Mouse (Mus musculus) E14TG2a.4 (cell line): ENCODE measurements around the gene Mrgpra4.

ENCODE experiments used
- H3K27me3 ChIP-seq: 2 replicates; pipeline ENCODE4 v1.6.1; 2014; ENCODE audit warnings: low read length, control low read depth; ENCODE audit not compliant: insufficient read depth
- H3K36me3 ChIP-seq: 2 replicates; pipeline ENCODE4 v1.6.1; 2014; ENCODE audit warnings: low read length, control low read depth; ENCODE audit not compliant: insufficient read depth
- H3K4me1 ChIP-seq: replicated peaks from 2 replicates; pipeline ENCODE4 v1.6.1; 2014; ENCODE audit warnings: low read depth, low read length, control low read depth
- H3K4me3 ChIP-seq: replicated peaks from 2 replicates; pipeline ENCODE4 v1.5.1; 2014; ENCODE audit warnings: mild to moderate bottlenecking, low read length
- H3K9me3 ChIP-seq: 2 replicates; pipeline ENCODE4 v1.6.1; 2014; ENCODE audit warnings: low read length, control low read depth
- CTCF ChIP-seq: conservative IDR thresholded peaks from 2 replicates; pipeline ENCODE4 v1.5.1; 2014; ENCODE audit warnings: low read length
- NANOG ChIP-seq: IDR thresholded peaks from 2 replicates; pipeline ENCODE4 v1.6.1; 2014; ENCODE audit warnings: borderline replicate concordance, low read length, mixed read lengths
- POU5F1 ChIP-seq: IDR thresholded peaks from 2 replicates; pipeline ENCODE4 v1.6.1; 2014; ENCODE audit warnings: low read length, borderline replicate concordance

Gene Mrgpra4

GRCm38 (mm10) chr7:47981995-47982394 is at the start of gene Mrgpra4:
Gene Mrgpra4 (minus strand): TSS chr7:47982095.
- H3K9me3 ChIP-seq = no peaks in the 10 kb centered on the region
- TF ChIP-seq NANOG = no peak
- TF ChIP-seq POU5F1 = no peak
- TF ChIP-seq CTCF = no peak
- H3K36me3 ChIP-seq = no peaks in the 10 kb centered on the region
- H3K27me3 ChIP-seq = no peaks in the 10 kb centered on the region
- no peaks in the 10 kb centered on the region for H3K4me1 ChIP-seq
- no peak within 1 kb of the TSS for H3K4me3 ChIP-seq

DNA sequence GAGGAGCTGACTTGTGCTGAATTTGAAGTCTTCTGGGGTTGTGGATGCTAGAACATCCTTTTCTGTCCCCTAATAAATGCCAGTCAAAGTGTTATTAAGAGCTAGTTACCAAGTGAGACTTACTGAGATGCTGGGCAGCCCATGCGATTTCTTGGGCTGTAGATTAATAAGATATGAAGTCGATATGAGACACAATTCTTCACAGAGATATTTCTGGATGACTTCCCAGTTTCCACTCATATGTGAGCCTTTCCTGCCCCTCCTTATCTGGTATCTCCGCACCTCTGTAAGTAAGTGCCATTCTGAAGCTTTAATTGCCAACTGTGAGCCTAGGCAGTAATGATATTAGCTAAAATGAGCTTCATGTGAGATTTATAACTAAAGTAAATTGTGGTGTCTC is 45.6 kb upstream of the Mrgpra4 start, which contains the start of gene Mrgprx1:
TSS of gene Mrgprx1 (minus strand) at position 101 of the 400 bp plus-strand sequence.
- no peaks in the 10 kb centered on the region for H3K36me3 ChIP-seq
- no peaks in the 10 kb centered on the region for H3K27me3 ChIP-seq
- TF ChIP-seq CTCF (no peak), POU5F1 (no peak), NANOG (no peak)
- H3K4me1 ChIP-seq = no peaks in the 10 kb centered on the region
- no peak within 1 kb of the TSS for H3K4me3 ChIP-seq
- H3K9me3 ChIP-seq = no peaks in the 10 kb centered on the region

DNA sequence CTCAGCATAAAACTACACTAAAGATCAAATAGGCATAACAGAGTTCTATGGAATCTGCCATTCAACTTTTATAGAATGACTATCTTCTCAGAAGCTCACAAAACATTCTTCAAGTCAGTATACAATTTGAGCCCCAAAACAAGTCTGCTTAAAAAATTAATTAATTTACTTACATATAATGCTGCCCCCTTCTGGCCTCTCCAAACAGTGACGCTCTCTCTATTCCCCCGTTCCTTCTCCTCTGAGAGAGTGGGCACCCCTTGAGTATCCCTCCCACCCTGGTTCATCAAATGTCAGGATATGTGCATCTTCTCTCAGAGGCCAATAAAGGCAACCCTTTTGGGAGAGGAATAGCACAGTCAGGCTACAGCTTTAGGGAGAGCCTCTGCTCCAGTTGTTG is 36.0 kb upstream of the Mrgpra4 start:
- H3K9me3 ChIP-seq = no peaks in the 10 kb centered on the region
- TF ChIP-seq CTCF = no peak
- no peak for TF ChIP-seq NANOG
- no peak for TF ChIP-seq POU5F1
- H3K36me3 ChIP-seq = no peaks in the 10 kb centered on the region
- H3K4me1 ChIP-seq = no peaks in the 10 kb centered on the region
- no peak overlapping the region for H3K4me3 ChIP-seq
- H3K27me3 ChIP-seq = no peaks in the 10 kb centered on the region

DNA sequence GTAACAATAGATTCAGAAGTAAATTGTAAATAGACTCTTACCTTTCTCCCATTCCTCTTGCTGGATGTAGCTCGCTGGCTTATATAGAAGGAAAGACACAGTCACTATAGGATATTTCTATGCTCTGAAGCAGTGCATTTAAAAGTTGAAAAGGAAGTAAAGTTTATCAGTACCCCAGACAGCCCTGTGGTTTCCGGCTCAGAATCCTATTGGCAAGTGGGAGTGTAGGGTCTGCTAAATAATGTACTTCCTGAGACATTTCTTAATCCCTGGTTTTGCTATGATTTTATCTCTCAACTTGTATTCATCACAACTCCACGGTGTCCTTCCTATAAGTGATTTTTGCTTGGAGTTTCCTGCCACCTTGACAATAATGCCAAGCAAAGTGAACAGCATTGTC is 13.8 kb upstream of the Mrgpra4 start:
- Histone ChIP-seq H3K27me3 (no peaks in the 10 kb centered on the region), H3K9me3 (no peaks in the 10 kb centered on the region), H3K36me3 (no peaks in the 10 kb centered on the region), H3K4me1 (no peaks in the 10 kb centered on the region), H3K4me3 (no peak overlapping the region)
- no peak for TF ChIP-seq NANOG
- no peak for TF ChIP-seq CTCF
- no peak for TF ChIP-seq POU5F1

DNA sequence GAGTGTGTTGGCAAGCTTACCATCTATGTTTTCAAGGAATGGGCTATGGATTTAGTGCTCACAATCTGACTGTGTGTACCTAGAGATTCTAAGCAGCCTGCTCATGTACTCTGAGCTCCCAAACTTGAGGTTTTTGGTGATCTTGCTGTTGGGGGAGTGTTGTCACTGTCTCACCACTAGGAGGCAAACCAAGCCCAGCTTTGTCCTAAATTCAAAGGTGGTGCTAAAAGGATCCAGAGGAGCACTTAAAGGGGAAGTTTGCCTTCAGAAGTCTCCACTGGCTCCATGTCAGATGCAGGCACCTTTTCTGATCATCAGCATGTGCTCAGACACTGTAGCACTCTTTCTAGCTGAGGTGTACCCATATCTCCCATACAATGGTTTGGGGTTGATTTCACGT is 4.9 kb upstream of the Mrgpra4 start:
- H3K36me3 ChIP-seq = no peaks in the 10 kb centered on the region
- no peaks in the 10 kb centered on the region for H3K9me3 ChIP-seq
- H3K27me3 ChIP-seq = no peaks in the 10 kb centered on the region
- no peaks in the 10 kb centered on the region for H3K4me1 ChIP-seq
- TF ChIP-seq CTCF (peak; percentile 26; the same call in 1 of the 2 replicates), NANOG (no peak), POU5F1 (no peak)
- no peak overlapping the region for H3K4me3 ChIP-seq
